Mouse (Mus musculus) ovary, postnatal 14 days (tissue): ENCODE data around the gene Pvr.
A peak's percentile ranks its signal among the peaks of the same experiment; 100 is the strongest.
"Not testable (repeated sequence)": the region's sequence is repeated elsewhere in the genome, so short reads cannot be mapped to it uniquely, and the experiment has no call there.

ENCODE experiments used
- DNase-seq: peaks from one replicate; pipeline ENCODE4 v3.0.0; 2022; ENCODE audit warnings: low spot score

Pvr gene

GRCm38 (mm10) chr7:19932877-19933809 is 12.2 kb upstream of the Pvr start:
- DNase-seq, result peak; percentile 58

GRCm38 (mm10) chr7:19932133-19932876 is 11.3 kb upstream of the Pvr start:
- DNase-seq, result no peak

GRCm38 (mm10) chr7:19930481-19930880 is 9.5 kb upstream of the Pvr start:
- not testable (repeated sequence) for DNase-seq

- DNase-seq, result no peak
These were observed 7.5 kb upstream of the Pvr start for GRCm38 (mm10) chr7:19928486-19928885.

- DNase-seq, result no peak
These were observed 6.0 kb upstream of the Pvr start for GRCm38 (mm10) chr7:19926849-19927480.

GRCm38 (mm10) chr7:19925376-19925775 is 4.4 kb upstream of the Pvr start:
- DNase-seq, result no peak

GRCm38 (mm10) chr7:19923797-19924196 is 2.8 kb upstream of the Pvr start:
- no peak for DNase-seq

- no peak for DNase-seq
These were observed 2.4 kb upstream of the Pvr start for GRCm38 (mm10) chr7:19923354-19923753.

- DNase-seq, result no peak
These were observed 824 bp downstream of the Pvr start for GRCm38 (mm10) chr7:19920166-19920505.

GRCm38 (mm10) chr7:19914558-19914957 is 6.4 kb downstream of the Pvr start:
- no peak for DNase-seq

GRCm38 (mm10) chr7:19911695-19912524 is 9.1 kb downstream of the Pvr start:
- no peak for DNase-seq

- no peak for DNase-seq
These were observed 9.7 kb downstream of the Pvr start for GRCm38 (mm10) chr7:19911292-19911658.

- DNase-seq, result peak; percentile 79
These were observed 10.3 kb downstream of the Pvr start for GRCm38 (mm10) chr7:19910421-19911291.

GRCm38 (mm10) chr7:19889881-19890280 is 31.1 kb downstream of the Pvr start:
- peak; percentile 50 for DNase-seq

- DNase-seq, result no peak
These were observed 33.1 kb downstream of the Pvr start, which contains the start of gene Ceacam19 for GRCm38 (mm10) chr7:19887849-19888248. Gene Ceacam19 (minus strand): TSS chr7:19887965.

GRCm38 (mm10) chr7:19880754-19881153 is 40.2 kb downstream of the Pvr start:
- no peak for DNase-seq

- no peak for DNase-seq
These were observed 44.1 kb downstream of the Pvr start for GRCm38 (mm10) chr7:19876781-19877425.

GRCm38 (mm10) chr7:19875948-19876682 is 44.8 kb downstream of the Pvr start:
- peak; percentile 47 for DNase-seq

GRCm38 (mm10) chr7:19871943-19872601 is 48.9 kb downstream of the Pvr start:
- no peak for DNase-seq
